Mouse (Mus musculus): Measurements from ENCODE around the gene Plekhm1.
"Not testable (repeated sequence)": the region's sequence is repeated elsewhere in the genome, so short reads cannot be mapped to it uniquely, and the experiment has no call there.

The Plekhm1 gene

DNA sequence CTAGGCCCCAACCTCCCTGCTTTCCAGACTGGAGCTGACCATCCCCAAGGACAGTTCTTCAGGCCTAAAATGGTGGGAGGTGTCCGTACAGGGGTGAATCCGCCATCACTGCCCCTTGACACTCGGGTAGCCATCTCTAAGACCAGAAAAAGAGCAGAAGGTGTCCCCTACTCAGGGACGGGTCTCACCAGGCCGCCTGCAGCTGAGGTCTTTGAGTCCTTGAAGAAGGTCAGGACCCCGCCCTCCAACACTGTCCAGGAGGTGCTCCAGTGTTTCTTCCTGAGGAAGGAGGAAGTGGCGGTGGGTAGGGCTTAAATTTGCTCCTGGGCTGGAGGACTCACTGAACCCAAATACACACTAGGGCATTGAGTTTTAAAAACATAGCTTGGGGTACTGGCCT, 74.4 kb downstream of the Plekhm1 start:
- DNase-seq = no peak

DNA sequence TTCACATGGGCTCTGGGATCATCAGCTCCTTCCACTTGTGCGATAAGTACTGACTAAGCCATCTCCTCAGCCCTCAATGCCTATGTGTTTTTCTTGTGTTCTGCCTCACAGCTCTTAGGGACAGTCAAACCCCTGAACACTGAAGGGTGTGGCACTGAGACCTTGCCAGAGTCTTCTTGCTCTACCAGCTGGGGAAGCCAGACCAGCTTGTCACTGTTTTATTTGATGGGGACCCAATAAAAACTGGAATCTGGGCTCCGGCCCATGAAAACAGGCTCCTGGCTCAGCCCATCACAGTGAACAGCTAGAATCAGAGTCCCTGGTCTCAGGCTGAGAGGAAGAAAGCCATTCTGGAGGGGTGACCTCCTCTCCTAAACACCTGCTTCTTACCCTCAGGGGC, 75.3 kb downstream of the Plekhm1 start:
- DNase-seq = no peak

DNA sequence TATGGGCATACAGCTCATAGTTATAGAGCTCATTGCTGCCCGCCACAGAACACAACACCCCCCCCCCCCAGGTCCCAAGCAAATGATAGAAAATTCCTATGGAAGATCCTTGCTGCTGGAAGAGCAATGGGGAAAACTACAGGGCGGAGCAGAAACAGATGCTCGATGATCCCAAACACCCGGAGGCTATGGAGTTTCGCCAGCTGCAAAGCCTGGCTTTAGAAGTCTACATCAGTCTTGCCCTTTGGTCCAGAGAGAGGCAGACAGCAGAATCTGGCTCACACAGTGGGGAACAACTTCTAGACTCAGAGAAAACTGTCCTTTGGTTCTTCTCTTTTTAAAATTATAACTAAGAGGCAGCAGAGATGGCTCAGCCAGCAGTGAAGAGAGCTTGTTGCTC, 76.9 kb downstream of the Plekhm1 start:
- DNase-seq = no peak

DNA sequence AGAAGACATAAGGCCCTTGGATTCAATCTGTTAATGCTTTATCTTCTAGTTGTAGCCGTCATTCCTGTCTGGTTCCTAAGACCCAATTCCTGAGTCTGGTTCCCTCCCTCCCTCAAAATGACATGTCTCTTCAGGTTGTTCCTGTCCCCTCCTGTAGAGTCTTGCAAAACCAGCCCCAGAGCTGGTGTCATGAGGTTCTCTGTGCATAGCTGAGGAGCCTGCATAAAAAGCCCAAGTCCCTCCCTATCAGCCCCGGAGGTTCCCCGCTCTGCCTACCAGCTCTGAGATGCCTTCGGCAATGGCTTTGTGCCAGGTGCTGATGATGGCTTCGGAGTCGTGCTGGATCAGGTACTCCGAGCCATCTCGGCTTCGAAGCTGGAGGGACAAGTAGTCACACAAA, 77.6 kb downstream of the Plekhm1 start:
- no peak for DNase-seq

DNA sequence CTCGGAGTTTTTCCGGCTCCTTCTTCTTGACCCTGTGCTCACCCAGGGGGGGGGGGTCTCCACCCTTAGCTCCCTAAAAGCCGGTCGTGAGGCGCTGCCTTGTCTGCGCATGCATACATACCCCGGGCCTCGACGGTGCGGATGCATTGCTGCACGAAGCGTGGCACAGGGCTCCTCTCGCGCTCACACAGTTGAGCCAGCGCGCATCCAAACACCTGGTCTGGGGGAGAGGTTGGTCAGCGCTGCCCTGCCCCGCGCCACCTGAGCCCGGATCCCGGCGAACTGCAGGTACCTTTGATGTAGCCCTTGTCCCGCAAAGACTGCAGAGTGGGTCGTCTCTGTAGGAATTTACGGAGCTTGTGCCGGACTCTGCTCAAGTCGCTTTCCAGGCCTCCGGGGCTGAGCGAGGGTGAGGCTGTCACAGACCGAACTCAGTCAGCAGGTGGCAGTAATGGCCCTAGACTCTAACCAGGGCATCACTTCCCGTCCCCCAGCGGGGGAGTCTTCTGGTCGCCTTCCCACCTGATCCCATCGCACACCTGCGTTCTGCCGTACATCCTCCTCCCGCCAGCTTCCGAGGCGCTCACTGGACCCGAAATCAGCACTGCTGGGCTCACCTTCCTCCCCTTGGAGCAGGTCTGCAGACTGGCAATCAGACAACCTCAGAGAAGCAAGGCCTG, 78.6 kb downstream of the Plekhm1 start:
- peak in 1 of 2 experiments; percentile 40 for DNase-seq

DNA sequence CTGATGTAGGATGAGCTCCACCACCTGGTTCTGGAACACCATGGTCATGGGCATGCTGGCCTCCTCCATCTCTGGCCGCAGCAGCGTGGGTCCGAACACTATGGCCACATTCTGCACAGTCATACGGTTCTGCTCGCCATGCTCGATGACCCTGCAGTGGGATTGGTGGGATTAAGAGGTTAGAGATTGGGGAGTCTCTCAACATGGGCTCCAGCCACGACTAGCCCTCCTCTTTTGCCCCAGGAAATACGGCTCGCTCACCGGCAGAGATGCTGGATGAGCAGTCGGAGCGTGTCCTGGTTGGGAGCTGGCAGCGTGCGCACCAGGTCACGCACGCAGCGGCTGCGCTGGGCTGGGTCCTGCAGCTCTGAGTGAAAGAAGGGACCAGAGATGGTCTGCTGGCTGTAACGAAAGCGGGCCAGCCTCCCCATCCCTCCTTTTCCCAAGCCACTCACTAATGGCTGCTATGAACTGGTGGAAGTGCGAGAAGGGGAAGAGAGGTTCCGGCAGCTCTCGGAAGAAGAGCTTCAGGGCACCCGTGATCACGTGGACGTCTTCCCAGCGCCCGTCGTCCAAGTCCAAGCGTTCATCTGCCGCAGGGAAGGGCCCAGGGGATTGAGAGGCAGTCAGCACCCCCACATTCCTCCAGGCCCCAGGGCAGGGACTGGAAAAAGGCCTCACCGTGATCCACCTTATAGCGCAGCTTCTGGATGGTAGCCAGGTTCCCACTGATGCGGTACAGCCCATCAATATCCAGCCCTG, 79.4 kb downstream of the Plekhm1 start:
- no peak for DNase-seq

DNA sequence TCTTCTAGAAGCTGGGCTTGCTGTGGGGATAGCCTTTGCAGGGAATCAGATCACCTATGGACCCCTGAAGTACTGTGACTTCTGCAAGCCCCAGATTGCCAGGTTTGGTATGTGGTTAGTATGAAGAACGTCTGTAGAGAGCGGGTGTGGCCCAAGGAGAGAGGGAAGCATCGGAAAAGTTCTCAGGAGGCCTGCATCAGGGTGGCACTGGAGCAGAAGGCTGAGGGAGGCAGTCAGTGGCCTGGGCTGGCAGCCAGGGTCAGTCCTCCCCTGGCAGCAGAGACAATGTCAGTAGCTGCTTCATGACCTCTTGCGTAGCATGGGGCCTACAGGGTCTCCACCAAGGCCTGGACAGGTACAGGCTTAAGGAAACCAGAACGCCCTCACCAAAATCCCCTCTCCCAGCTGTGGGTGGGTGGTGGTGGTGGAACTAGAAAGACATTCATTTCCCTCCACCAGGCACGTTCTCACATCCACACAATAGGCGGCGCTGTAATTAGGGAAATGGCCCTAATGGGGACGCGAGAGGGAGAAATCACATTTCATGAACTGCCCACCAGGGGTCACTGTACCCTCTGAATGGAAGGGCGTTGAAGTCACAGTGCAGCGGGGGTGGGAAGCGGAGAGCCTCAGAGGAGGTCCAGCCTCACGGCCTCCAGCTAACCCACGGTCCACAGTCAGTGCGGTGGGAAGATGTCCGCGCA, 80.1 kb downstream of the Plekhm1 start:
- peak; percentile 45 to 68 for DNase-seq

DNA sequence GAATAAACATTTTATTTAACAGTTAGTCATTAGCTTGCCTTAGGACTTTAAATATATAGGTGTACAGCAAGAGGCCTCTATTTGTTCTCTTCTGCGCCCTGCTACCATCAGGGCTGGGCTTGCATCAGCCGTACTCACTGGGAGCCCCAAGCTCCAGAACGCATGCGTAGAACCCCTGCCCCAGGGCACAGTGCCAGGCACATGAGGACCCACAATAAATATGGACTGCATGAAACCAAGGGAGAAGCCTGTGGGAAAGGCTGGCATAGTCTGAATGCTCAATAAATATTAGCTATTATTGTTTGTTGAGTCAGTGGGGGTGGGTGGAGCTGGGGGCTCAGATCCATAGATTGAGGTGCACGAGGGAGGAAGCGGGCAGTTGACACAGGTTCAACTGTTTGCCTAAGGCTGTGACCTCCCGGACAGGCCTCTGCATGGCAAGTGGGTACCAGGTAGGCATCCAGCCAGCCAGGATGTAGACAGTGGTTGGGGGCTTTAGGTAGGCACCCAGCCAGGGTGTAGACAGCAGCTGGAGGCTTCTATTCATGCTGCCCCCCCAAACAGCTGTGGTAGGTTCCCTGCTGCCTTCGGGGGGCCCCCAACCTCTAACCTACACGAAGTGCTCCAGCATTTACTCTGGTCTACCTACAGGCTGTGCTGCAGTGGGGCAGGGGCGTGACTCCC, 80.8 kb downstream of the Plekhm1 start:
- no peak for DNase-seq

DNA sequence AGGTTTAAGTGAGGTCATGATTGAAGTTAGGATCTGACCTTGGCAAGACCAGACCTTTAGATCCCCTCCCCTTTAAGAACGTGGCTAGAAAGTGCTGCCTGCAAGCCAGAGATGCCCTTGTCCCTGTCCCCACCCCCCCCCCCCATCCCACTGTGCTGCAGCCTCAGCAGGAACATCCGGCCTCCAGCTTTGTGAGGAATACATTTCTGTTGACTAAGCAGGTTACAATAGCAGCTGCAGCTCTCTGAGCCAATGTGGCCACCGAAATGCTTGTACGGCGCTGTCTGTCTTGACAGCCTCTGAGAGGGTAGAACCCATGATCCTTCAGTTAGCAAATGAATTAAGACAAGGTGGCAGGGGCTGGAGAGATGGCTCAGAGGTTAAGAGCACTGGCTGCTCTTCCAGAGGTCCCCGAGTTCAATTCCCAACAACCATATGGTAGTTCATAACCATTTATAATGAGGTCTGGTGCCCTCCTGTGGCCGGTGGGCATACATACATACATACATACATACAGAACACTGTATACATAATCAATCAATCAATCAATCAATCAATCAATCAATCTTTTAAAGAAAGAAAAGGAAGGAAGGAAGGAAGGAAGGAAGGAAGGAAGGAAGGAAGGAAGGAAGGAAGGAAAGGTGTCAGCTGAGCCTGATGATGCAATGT, 81.7 kb downstream of the Plekhm1 start:
- no peak for DNase-seq

DNA sequence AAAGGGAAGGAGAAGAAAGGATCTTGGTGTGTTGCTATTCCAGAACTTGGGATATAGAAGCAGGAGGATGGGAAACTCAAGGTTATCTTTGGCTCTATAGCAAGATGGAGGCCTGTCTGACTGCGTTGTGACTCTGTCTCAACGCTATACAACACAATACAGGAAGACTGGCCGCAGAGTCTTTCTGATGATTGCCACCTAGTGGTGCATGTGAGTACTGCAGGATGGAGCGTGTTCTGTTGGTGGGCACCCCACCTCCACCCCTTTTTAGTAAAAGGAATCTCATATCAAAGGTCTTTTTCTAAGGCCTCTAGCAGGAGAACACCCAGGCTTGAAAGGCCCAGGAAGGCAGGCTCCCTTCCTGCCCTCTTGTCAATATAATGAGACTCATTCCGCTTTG, 85.5 kb downstream of the Plekhm1 start:
- DNase-seq = peak; percentile 45 to 81

DNA sequence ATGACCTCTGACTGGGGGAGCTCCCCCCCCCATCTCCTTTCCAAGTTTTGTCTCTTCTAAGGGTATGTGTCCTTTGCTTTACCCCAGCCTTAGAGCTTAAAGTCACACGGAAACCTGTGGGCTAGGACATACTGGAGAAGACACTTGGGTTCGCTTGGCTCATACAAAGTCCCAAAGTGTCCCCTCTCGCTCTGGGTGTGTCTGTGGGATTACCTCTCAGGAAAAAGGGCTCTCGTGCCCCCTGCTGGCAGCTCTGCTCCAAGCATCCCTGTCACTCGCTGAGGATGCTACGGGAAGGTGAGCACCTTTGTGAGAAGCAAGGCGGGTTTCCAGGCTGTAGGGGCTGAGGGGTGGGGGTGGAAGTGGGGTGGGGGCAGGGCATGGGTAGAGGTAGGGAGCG, 87.3 kb downstream of the Plekhm1 start:
- peak in 1 of 2 experiments; percentile 61 for DNase-seq

DNA sequence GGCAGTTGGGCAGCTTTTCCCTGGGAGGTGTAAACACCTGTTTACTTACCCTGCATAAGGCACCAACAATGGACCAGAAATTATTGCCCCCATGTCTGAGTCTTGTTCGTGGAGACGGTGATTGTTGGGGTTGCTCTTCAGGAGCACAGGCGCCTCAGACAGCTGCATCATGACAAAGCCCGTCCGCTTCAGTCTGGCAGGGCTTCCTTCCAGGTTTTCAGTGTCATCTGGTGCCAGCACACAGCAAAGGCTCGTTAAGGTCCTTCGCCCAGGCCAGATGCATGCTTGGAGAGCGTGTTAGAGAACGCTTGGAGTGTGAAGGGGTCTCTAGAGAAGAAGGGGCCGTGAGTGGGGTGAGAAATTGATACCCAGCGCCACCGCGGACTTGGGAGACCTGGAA, 87.8 kb downstream of the Plekhm1 start:
- no peak for DNase-seq

DNA sequence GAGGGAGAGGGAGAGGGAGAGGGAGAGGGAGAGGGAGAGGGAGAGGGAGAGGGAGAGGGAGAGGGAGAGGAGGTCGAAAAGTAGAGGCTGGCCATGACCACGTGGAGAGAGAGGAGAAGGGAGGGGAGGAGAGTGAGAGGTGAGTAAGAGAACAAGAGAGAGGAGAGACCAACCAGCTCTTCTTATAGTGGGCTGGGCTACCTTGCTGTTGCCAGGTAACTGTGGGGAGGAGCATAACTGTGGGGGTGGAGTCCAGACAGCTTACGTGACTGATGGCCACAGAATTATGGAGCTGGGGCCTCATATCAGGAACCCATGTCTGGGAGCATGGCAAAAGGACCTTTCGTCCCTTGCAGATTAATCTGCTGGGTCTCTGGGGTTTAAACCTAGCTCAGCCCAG, 89.7 kb downstream of the Plekhm1 start:
- DNase-seq = not testable (repeated sequence)

DNA sequence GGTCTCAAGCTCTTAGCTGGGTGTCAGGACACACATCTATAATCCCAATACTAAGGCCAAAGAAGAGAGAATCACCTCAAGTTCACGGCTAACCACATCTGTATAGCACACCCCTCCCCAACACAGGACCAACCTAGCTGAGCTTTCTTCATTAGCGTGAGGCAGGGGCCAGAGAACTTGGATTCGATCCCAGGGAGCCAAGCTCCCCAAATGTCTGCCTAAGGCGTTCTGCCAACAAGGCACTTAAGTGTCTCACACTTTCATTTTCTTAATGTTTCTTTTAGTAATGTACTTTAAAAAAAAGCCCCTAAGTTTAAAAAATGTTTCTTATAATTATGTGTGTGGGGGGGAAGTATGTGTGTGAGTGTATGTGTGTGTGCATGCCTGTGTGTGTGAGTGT, 91.8 kb downstream of the Plekhm1 start:
- no peak for DNase-seq

DNA sequence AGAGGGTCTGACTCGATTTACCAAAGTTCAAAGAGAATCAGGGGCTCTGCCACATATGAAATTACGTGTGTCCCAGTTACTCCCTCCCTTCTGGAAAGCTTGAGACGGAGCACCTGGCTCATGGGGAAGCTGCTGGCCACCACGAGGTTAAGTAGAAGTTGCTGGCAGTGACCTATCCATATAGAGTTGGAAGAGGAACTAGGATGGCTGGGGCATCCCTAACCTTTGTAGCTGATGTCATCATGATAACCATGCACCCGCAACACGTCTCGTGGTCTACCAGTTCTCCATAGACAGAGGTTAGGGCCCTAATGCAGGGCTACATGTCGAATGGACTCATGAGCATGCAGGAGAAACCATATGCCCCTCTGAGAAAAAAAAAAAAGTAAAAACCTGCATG, 92.3 kb downstream of the Plekhm1 start:
- DNase-seq = no peak

DNA sequence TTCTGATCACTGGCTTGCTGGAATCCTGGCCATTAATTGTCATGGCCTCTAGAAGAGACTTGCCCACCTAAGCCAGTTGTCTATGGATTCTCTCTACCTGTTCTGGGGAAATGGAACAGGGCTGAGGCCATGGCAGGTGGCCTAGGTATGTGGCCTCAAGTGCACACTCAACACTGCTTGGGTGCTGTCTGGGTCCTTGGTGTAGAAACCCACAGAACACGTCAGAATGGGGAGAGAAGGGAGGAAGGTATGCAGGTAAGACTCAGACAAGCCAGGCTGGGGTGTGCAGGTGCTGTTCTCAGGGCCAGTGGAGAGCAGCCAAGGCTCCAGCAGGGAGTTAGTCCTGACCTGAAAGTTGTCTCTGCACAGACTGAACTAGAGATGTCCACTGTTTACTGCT, 94.4 kb downstream of the Plekhm1 start:
- DNase-seq = no peak

DNA sequence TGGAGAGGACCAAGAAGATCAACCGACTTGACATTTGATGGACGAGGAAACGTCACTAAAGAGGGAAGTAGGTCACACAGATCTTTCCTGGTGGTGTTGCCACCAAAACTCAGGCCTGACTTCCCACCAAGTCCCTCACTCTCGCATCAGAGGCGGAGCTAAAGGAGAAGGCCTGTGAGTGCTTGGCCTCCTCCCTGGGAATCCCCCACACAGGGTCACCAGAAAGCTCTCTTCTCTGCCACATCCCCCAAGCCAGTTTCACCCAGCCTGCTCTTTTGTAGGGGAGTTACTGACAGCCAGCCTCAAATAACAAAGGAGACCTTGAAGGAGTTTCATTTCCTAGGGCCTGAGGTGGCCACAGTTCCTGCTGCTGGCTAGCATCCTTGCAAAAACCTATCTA, 97.1 kb downstream of the Plekhm1 start:
- DNase-seq = no peak

DNA sequence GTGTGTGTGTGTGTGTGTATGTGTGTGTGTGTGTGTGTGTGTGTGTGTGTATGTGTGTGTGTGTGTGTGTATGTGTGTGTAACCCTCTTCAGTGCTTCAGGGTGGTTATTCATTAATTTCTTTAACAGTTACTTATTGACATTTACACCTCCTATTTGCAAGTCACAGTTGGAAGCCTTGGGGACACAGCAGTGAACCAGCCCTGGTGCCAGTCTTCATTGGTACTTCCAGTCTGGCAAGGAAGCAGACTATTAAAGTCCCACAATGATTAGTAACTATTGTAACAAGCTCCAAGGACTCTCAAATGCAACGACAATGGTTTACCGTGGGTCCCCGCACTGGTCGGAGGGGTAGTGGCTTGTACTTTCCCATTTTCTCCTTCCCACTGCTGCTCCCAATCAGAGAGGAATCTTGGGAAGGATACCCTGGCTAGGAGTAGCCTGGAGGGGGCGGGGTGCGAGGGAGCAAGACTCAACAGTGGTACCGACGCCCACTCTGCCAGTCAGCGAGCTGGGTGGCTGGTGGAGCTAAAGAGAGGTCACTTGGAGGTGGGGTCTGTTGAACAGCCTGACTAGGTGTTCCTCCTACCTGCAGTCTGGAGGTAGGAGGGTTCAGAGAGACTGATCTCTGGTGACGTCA, 97.6 kb downstream of the Plekhm1 start:
- no peak for DNase-seq

Data from spleen, adult 18-20 months (tissue).